Mouse (Mus musculus) ES-E14 (cell line): ENCODE data around the gene Pyroxd1.

ENCODE experiments used
- CHD2 ChIP-seq: IDR thresholded peaks from 2 replicates; pipeline ENCODE4 v1.6.1; 2014; ENCODE audit warnings: mild to moderate bottlenecking, low read depth, low read length, inconsistent platforms
- HCFC1 ChIP-seq: IDR thresholded peaks from 2 replicates; pipeline ENCODE4 v1.6.1; 2012; ENCODE audit warnings: low read length, inconsistent platforms, borderline replicate concordance; ENCODE audit not compliant: insufficient read depth
- MAFK ChIP-seq: IDR thresholded peaks from 2 replicates; pipeline ENCODE4 v1.6.1; 2014; ENCODE audit warnings: mild to moderate bottlenecking, low read depth, low read length, inconsistent platforms; ENCODE audit not compliant: insufficient read depth
- ZC3H11A ChIP-seq: IDR thresholded peaks from 2 replicates; pipeline ENCODE4 v1.6.1; 2012; ENCODE audit warnings: low read depth, mild to moderate bottlenecking, inconsistent platforms, low read length, borderline replicate concordance
- ZNF384 ChIP-seq: IDR thresholded peaks from 2 replicates; pipeline ENCODE4 v1.6.1; 2012; ENCODE audit warnings: low read depth, low read length, inconsistent platforms

DNA sequence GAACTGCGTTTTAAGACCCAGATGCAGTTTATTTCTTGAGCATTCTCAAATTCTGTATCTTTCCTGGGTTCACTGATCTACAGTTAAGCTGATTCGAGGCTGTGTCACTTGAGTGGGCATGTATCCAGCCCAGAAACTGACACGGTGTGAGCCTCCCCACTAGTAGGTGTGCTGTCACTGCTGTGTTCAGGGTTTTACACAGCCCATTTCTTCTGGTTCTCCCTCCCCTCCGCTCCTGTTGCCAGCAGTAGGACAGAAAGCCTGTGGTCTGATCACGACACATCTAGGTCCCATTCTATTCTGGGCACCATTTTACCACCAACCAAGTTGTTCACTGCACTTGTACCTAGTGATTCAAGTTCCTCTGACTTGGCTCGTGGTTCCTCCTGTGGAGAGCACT lies 50.3 kb downstream of the Pyroxd1 start:
- TF ChIP-seq HCFC1 (no peak), MAFK (no peak), ZC3H11A (no peak), CHD2 (no peak), ZNF384 (no peak)
